Mouse (Mus musculus) C2C12 (cell line): ENCODE measurements around the gene Asic2.

ENCODE experiments used
- CTCF ChIP-seq: IDR thresholded peaks from one replicate; pipeline ENCODE4 v1.5.1; 2011; ENCODE audit not compliant: control insufficient read depth, insufficient read depth, insufficient read length
- MAX ChIP-seq: IDR thresholded peaks from one replicate; pipeline ENCODE4 v1.6.1; 2011; ENCODE audit warnings: mild to moderate bottlenecking, control low read depth
- MYOD1 ChIP-seq: IDR thresholded peaks from one replicate; pipeline ENCODE4 v1.6.1; 2011; ENCODE audit warnings: low read depth; ENCODE audit not compliant: control insufficient read depth, insufficient read length
- MYOG ChIP-seq: IDR thresholded peaks from one replicate; pipeline ENCODE4 v1.6.1; 2011; ENCODE audit not compliant: control insufficient read depth, insufficient read length; ENCODE audit errors: extremely low read depth
- USF1 ChIP-seq: IDR thresholded peaks from one replicate; pipeline ENCODE4 v1.6.1; 2011; ENCODE audit warnings: low read depth, mild to moderate bottlenecking, control low read depth, moderate library complexity

DNA sequence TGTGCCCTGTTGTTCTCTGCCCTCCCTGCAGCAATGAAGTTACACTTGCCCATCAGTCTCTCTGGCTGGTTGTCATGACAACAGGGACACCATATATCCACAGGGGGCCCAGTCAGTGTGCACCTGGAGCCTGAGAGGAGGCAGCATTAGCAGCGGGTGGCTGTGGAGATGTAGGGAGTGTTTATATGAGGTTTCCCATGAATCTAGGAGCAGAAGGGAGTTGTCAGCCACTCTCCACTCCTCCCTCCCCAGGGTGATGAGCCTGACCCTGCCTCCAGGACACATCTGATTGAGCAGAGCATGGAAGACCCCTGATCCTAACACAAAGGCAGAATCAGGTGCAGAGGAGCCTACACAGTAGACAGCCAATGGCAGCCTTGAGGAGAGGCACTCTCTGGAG is 514.1 kb downstream of the Asic2 start:
- TF ChIP-seq CTCF (no peak), MYOG (no peak), MAX (no peak), USF1 (no peak), MYOD1 (no peak)
